Mouse (Mus musculus): ENCODE measurements around the gene Tmem151a.

Gene Tmem151a

DNA sequence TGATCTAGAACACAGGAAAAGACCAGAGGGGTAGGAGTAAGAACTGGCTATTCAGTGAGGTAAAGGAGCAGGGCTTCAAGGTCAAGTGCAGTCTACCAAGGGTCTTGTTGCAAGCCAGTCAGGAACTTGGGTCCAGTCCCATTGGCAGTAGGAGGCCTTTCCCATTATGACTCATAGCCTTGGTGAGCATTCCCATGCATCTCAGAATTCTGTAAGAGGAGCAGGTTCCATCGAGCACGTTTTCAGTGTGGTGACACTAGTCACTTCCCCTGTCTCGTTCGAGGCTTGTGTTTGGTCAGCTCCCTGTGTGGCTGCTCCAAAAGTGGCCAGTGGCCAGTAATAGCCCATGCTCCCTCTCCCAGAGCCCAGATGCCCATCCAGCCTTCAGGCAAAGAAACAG is 39.8 kb downstream of the Tmem151a start:
- DNase-seq (ENCODE audit: low spot score in 2 of 2) = no peak

DNA sequence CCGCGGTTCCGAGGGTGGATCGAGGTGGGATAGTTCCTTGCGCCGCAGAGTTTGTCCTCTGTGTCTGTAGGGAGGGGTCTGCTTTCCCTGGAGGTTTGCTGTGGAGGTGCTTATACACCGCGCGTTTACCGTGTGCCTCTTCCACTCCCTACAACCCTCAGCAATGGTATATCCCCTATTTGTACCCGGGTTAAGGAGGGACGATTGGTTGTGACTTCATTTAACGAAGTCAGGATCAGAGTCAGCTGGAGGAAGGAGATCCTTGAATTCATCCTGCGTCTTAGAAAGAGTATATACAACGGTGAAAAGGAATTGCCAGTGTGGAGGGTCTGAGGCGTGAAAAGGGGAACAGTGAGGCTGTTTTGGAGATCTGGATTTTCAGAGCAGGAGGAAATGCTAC is 43.7 kb downstream of the Tmem151a start:
- DNase-seq (ENCODE audit: low spot score in 2 of 2) = no peak

DNA sequence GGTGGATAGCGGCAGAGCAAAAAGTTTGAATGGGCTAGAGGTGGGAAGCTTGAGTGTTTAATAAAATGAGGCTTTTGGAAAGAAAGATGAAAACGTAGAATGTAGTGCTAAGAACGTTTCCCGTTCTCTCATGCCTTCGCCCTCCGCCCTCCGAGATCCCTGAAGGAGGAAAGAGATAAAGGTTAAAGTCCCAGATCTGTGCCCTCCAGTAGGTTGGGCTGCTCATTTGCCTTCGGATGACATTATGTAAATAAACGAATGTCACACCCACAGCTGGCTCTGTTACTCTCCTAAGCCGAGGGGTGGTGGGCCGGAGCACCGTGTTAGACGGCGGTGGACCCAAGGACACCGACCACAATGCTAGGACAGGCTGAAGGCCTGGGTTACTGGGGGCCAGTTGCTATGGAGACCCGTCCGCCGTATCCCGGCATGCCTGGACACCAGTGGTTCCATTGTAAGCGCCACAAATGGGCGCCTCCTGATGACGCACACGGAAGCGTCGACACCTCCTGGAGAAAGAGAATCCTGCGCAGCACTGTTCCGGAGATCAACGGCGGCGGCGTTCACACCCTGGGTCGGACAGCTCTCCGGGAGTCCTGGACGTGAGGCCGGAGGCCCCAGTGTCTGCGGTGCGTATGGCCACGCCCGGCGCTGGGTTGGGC is 44.3 kb downstream of the Tmem151a start, which contains the start of gene Brms1:
Brms1 (plus strand) TSS at position 493 of the 662 bp plus-strand sequence.
- DNase-seq (ENCODE audit: low spot score in 2 of 2) = peak; percentile 73 to 74

DNA sequence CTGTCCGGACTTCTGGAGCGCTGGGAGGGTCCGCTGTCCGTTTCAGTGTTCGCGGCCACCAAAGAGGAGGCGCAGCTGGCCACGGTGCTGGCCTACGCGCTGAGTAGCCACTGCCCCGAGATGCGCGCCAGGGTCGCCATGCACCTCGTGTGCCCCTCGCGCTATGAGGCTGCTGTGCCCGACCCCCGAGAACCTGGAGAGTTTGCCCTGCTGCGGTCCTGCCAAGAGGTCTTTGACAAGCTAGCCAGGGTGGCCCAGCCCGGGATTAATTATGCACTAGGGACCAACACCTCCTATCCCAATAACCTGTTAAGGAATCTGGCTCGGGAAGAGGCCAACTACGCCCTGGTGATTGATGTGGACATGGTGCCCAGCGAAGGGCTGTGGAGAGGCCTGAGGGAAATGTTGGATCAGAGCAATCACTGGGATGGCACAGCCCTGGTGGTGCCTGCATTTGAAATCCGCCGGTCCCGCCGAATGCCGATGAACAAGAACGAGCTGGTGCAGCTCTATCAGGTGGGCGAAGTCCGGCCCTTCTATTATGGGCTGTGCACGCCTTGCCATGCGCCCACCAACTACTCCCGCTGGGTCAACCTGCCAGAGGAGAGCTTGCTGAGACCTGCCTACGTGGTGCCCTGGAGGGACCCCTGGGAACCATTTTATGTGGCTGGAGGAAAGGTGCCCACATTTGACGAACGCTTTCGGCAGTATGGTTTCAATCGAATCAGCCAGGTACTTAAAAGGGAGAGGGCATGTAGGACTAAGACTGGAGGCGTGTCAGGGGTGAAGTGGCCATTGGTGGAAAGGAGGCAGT is 45.8 kb downstream of the Tmem151a start:
- peak in 1 of 2 experiments; percentile 8 for DNase-seq (ENCODE audit: low spot score in 2 of 2)

DNA sequence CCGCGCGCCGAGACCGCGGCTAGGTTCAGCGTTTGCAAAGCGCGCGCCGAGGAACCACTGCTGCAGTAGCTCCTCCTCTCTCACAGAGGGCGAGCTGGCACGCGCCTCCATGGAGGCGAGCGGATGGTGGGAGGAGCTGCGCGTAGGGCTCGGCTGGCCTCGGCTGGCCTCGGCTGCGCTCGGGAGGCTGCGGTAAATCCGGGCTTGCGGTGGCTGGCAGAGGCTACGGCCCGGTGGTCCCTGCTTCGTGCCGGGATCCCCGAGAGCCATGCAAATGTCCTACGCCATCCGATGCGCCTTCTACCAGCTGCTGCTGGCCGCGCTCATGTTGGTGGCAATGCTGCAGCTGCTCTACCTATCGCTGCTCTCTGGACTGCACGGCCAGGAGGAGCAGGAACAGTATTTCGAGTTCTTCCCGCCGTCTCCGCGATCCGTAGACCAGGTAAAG is 46.6 kb downstream of the Tmem151a start, which contains the start of the genes B4gat1 and AC124502.3:
B4gat1 (plus strand) TSS at position 118 of the 448 bp plus-strand sequence.
AC124502.3 (plus strand) TSS at position 183 of the 448 bp plus-strand sequence.
- DNase-seq (ENCODE audit: low spot score in 2 of 2) = peak; percentile 79 to 82

DNA sequence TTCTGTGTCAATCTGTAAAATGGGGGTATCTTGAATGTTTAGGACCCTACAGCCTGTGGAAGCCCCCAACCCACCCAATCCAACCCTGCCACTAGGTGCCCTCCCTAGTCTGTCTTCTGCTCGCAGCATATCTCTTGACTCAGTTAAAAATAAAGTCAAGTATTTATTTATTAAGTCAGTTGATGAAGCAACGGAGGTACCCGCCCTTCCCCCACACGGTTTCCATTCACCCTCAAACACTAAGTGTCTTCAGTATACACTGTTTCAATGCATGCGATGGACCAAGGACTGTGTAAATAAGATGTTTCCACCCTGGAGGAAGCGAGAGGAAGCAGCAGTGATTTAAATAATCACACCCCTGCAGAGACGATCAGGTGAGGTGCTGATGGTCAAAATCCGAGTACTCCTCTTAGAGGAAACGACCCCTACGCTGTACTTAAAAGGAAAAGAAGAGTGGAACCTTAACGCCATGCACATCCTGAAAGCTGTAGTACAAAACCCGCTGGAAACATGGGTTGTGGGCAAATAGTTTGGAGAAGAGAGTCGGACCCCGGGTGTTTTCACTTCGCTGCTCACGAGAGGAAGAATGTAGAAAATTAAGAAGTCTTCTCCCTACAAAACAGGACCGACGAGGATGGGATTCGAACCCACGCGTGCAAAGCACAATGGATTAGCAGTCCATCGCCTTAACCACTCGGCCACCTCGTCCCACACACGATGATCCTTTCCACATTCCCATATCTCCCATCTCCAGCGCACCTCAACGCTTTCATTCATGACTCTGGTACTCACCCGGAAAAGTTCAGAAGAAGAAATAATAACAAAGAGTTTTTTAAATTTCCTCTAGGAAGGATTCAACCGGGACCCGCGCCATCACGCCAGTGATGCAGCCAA is 47.4 kb downstream of the Tmem151a start:
- peak; percentile 35 to 45 for DNase-seq (ENCODE audit: low spot score in 2 of 2)

- no peak for DNase-seq (ENCODE audit: low spot score in 2 of 2)
Observed at GRCm38 (mm10) chr19:5036577-5036976, 48.8 kb downstream of the Tmem151a start.

- no peak for DNase-seq (ENCODE audit: low spot score in 2 of 2)
Observed at GRCm38 (mm10) chr19:5032686-5033085, 52.6 kb downstream of the Tmem151a start.

GRCm38 (mm10) chr19:5026111-5026510 is 59.2 kb downstream of the Tmem151a start:
- DNase-seq (ENCODE audit: low spot score in 2 of 2) = no peak

DNA sequence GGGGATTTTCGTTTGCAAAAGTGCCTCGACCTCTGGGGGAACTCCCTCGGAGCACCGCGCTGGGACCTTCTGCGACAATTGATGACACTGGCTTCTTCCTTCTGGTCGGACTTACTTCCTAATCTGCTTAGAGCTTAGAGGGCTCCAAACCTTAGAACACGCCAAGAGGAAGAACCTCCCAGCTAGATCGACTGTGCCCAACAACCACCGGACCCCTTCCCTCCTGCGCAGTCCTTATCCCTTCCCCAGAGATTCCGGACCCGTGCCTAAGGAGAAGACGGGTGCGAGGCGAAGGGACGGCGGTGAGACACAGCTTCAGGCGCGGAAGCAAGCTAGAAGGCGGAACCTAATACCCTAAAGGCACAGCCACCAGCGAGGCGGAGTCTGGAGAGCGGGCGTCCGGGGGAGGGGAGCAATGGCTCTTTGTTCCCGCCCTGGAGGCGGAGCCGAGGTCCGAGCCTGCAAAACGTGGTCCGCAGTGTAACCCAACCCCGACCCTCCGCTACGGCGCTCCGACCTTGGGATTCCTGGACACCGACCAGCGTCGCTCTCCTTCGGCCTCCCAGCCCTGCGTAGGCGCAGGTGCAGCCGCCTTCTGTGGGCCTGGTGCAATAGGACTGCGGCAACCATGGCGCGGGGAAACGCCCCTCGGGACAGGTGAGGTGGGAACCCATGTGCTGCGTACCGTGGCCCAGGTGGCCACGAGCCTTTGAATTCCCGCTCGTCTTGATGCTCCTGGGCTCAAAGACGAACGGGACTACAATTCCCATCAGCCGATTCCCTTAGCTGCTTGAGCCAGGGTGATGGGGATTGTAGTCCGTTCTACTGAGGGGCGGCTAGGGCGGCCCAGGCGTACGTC is 61.5 kb downstream of the Tmem151a start, which contains the start of gene Slc29a2:
Slc29a2 (plus strand) TSS at position 240 of the 859 bp plus-strand sequence.
- peak; percentile 73 to 77 for DNase-seq (ENCODE audit: low spot score in 2 of 2)

DNA sequence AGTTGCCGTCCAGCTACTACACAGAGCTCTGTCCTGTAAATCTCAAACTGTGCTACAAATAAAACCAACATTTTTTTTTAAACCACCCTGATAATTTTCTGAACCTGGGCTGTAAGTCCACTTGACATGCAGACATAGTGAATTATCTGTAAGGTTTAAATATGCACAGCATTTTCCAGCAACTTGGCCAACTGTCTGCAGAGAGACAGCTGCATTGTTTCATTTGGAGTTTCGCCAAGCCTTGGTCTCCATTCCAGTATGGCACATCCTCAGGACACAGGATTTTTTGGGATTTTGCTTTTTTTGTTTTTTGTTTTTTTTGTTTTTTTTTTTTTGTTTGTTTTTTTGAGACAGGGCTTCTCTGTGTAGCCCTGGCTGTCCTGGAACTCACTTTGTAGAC is 63.9 kb downstream of the Tmem151a start:
- no peak for DNase-seq (ENCODE audit: low spot score in 2 of 2)

All from thymus, postnatal 10 days (tissue).